ENCODE assay signal across 28 mouse cellular contexts in genomic region chr13:108528343-108528742, GRCm38 (mm10).
"Had no signal": no experiment of that assay in that cellular context is flagged by ENCODE, and none has a peak within 500 bp of the region (broad histone marks: within the 10 kb centered on the region; RNA-seq: fewer than 3 reads in every experiment).

No protein-coding gene starts in this region.

- H3K4me3 ChIP-seq: gastrocnemius, adult 2 months; heart, adult 2 months; heart, embryonic 13.5 days; heart, embryonic 15.5 days; hindbrain, embryonic 10.5 days; hindbrain, embryonic 12.5 days; intestine, embryonic 15.5 days; layer of hippocampus, adult 2 months; left cerebral cortex, adult 2 months; limb, embryonic 10.5 days; limb, embryonic 12.5 days had no signal

- H3K36me3 ChIP-seq: heart, embryonic 13.5 days; heart, embryonic 15.5 days; hindbrain, embryonic 10.5 days; hindbrain, embryonic 12.5 days; intestine, embryonic 15.5 days; limb, embryonic 10.5 days; limb, embryonic 12.5 days had no signal

- H3K27ac ChIP-seq: gastrocnemius, adult 2 months; heart, adult 2 months; heart, embryonic 15.5 days; hindbrain, embryonic 10.5 days; hindbrain, embryonic 12.5 days; hindbrain, embryonic 14.5 days; intestine, embryonic 15.5 days; layer of hippocampus, adult 2 months; left cerebral cortex, adult 2 months; limb, embryonic 10.5 days; limb, embryonic 12.5 days had no signal

- H3K4me2 ChIP-seq: heart, embryonic 11.5 days; heart, embryonic 13.5 days; heart, embryonic 15.5 days; hindbrain, embryonic 12.5 days; hindbrain, embryonic 14.5 days; intestine, embryonic 15.5 days; limb, embryonic 12.5 days; liver, embryonic 11.5 days had no signal

- H3K4me1 ChIP-seq: hindbrain, embryonic 12.5 days; intestine, embryonic 15.5 days; limb, embryonic 10.5 days; limb, embryonic 12.5 days had no signal

- H3K27me3 ChIP-seq: heart, embryonic 13.5 days; heart, embryonic 15.5 days; hindbrain, embryonic 12.5 days; intestine, embryonic 15.5 days; limb, embryonic 12.5 days had no signal

- DNase-seq: gastrocnemius, adult 2 months; gastrocnemius, postnatal 10 days; gastrocnemius, postnatal 25 days; heart, adult 11 months; heart, adult 2 months; heart, postnatal 14 days; heart, postnatal 36 days; kidney, adult 18-20 months; kidney, adult 8-10 months; kidney, postnatal 10 days; kidney, postnatal 25 days; kidney, postnatal 4 days; liver had no signal

- H3K9ac ChIP-seq: heart, embryonic 13.5 days; heart, embryonic 15.5 days; hindbrain, embryonic 12.5 days; hindbrain, embryonic 14.5 days; intestine, embryonic 15.5 days; limb, embryonic 12.5 days had no signal

- H3K9me3 ChIP-seq: heart, embryonic 13.5 days; heart, embryonic 15.5 days; hindbrain, embryonic 10.5 days; hindbrain, embryonic 12.5 days; intestine, embryonic 15.5 days; limb, embryonic 10.5 days; limb, embryonic 12.5 days had no signal

- ATAC-seq: hindbrain, embryonic 16.5 days; inflammation-experienced regulatory T-cells, adult 6 months; intestine, embryonic 15.5 days; intestine, postnatal 0 days had no signal
